22 mouse cellular contexts compared by ENCODE assay signal in genomic region chr11:24203489-24203888, GRCm38 (mm10).
DNase-seq lines count a peak whose midpoint lies in the region; ATAC-seq lines count a peak whose summit lies in the region.
"Had no signal": no experiment of that assay in that cellular context is flagged by ENCODE, and none has a peak within 500 bp of the region (broad histone marks: within the 10 kb centered on the region; RNA-seq: fewer than 3 reads in every experiment).

No protein-coding gene starts in this region.

- no peak for ATAC-seq in heart, embryonic 15.5 days (replicated peaks; ENCODE audit: insufficient number of reproducible peaks, insufficient read depth, low FRiP score, low read depth)
- no peak for ATAC-seq in lung, embryonic 15.5 days (ENCODE audit: borderline replicate concordance, extremely low read depth, low FRiP score, low TSS enrichment)
- no peak for ATAC-seq in embryonic facial prominence, embryonic 11.5 days (replicated peaks; ENCODE audit: insufficient number of reproducible peaks, low FRiP score, low TSS enrichment, low read depth)
- peak; percentile 38; the same call in 1 of the 2 replicates for ATAC-seq in limb, embryonic 11.5 days (ENCODE audit: insufficient number of reproducible peaks, low FRiP score, low TSS enrichment, low read depth)
- ATAC-seq: forebrain, postnatal 0 days had no signal

- H3K9me3 ChIP-seq in heart, embryonic 15.5 days (replicated peaks): no peaks in the 10 kb centered on the region
- H3K9me3 ChIP-seq in lung, embryonic 15.5 days: no peaks in the 10 kb centered on the region
- no peaks in the 10 kb centered on the region for H3K9me3 ChIP-seq in embryonic facial prominence, embryonic 11.5 days (replicated peaks; ENCODE audit: control insufficient read depth, low read length)
- no peaks in the 10 kb centered on the region; the same call in 1 of the 2 replicates for H3K9me3 ChIP-seq in limb, embryonic 11.5 days (ENCODE audit: control insufficient read depth, low read length)
- H3K9me3 ChIP-seq: limb, embryonic 15.5 days; liver, embryonic 15.5 days; midbrain, embryonic 12.5 days; neural tube, embryonic 13.5 days had no signal

- WGBS in heart, embryonic 15.5 days: 97% methylated on average over 1 of the region's 1 CpGs
- 89% methylated on average over 1 of the region's 1 CpGs for WGBS in lung, embryonic 15.5 days
- 100% methylated on average over 1 of the region's 1 CpGs for WGBS in embryonic facial prominence, embryonic 11.5 days
- WGBS in limb, embryonic 11.5 days: 94% methylated on average over 1 of the region's 1 CpGs

- H3K27ac ChIP-seq in heart, embryonic 15.5 days: peak overlapping the region; percentile 52
- H3K27ac ChIP-seq in lung, embryonic 15.5 days: 0 out of 2 replicates have a peak overlapping the region, but pooled peaks have one; percentile 50
- H3K27ac ChIP-seq in embryonic facial prominence, embryonic 11.5 days (replicated peaks; ENCODE audit: low read depth, low read length): peak overlapping the region; percentile 56; the same call in 1 of the 2 replicates
- peak overlapping the region; percentile 50; the same call in 1 of the 2 replicates for H3K27ac ChIP-seq in limb, embryonic 11.5 days (replicated peaks; ENCODE audit: low read depth, low read length)
- H3K27ac ChIP-seq: limb, embryonic 15.5 days; liver, embryonic 15.5 days; midbrain, embryonic 12.5 days; neural tube, embryonic 13.5 days had no signal

- H3K4me1 ChIP-seq in heart, embryonic 15.5 days (replicated peaks): peaks cover 29% of the 10 kb centered on the region
- H3K4me1 ChIP-seq in lung, embryonic 15.5 days: peaks cover 16% of the 10 kb centered on the region
- H3K4me1 ChIP-seq in embryonic facial prominence, embryonic 11.5 days (ENCODE audit: control insufficient read depth, insufficient read depth, low read length): no peaks in the 10 kb centered on the region; the same call in 1 of the 2 replicates
- peaks cover 9% of the 10 kb centered on the region; the same call in 1 of the 2 replicates for H3K4me1 ChIP-seq in limb, embryonic 11.5 days (ENCODE audit: control insufficient read depth, insufficient read depth, low read length)
- H3K4me1 ChIP-seq: liver, embryonic 15.5 days had no signal

- H3K4me2 ChIP-seq in heart, embryonic 15.5 days: no peak overlapping the region
- H3K4me2 ChIP-seq in lung, embryonic 15.5 days: no peak overlapping the region
- no peak overlapping the region for H3K4me2 ChIP-seq in embryonic facial prominence, embryonic 11.5 days (ENCODE audit: low read depth, low read length)
- no peak overlapping the region; the same call in 1 of the 2 replicates for H3K4me2 ChIP-seq in limb, embryonic 11.5 days (ENCODE audit: low read depth, severe bottlenecking)
- H3K4me2 ChIP-seq: limb, embryonic 15.5 days; liver, embryonic 15.5 days; midbrain, embryonic 12.5 days; neural tube, embryonic 13.5 days had no signal

- H3K9ac ChIP-seq in heart, embryonic 15.5 days: no peak overlapping the region
- H3K9ac ChIP-seq in lung, embryonic 15.5 days: no peak overlapping the region
- H3K9ac ChIP-seq in embryonic facial prominence, embryonic 11.5 days (replicated peaks; ENCODE audit: low read length): no peak overlapping the region
- H3K9ac ChIP-seq in limb, embryonic 11.5 days (ENCODE audit: low read length): no peak overlapping the region
- H3K9ac ChIP-seq: forebrain, postnatal 0 days; limb, embryonic 15.5 days; liver, embryonic 15.5 days; midbrain, embryonic 12.5 days; neural tube, embryonic 13.5 days had no signal

- no peaks in the 10 kb centered on the region for H3K27me3 ChIP-seq in heart, embryonic 15.5 days
- H3K27me3 ChIP-seq in lung, embryonic 15.5 days: no peaks in the 10 kb centered on the region
- no peaks in the 10 kb centered on the region for H3K27me3 ChIP-seq in embryonic facial prominence, embryonic 11.5 days (ENCODE audit: control insufficient read depth, insufficient read depth, low read length)
- H3K27me3 ChIP-seq in limb, embryonic 11.5 days (ENCODE audit: control insufficient read depth, insufficient read depth, low read length): no peaks in the 10 kb centered on the region
- H3K27me3 ChIP-seq: limb, embryonic 15.5 days; liver, embryonic 15.5 days; neural tube, embryonic 13.5 days had no signal

- no peak for DNase-seq in heart, adult 8-10 months (ENCODE audit: low spot score)
- no peak for DNase-seq in lung, postnatal 10 days
- DNase-seq in embryonic facial prominence, embryonic 11.5 days (ENCODE audit: low spot score): no peak
- no peak for DNase-seq in limb, embryonic 11.5 days (ENCODE audit: low spot score)
- no peak for DNase-seq in adrenal gland, adult 8-10 months
- DNase-seq: adrenal gland, postnatal 10 days; cerebellum, adult 9-10 months; forebrain, postnatal 0 days; gastrocnemius, postnatal 36 days; heart, postnatal 4 days; kidney, adult 9 months; kidney, postnatal 4 days; layer of hippocampus, adult 9-11 months; lung, postnatal 4 days; right cerebral cortex, adult 18-20 months; thymus, postnatal 25 days had no signal

- H3K36me3 ChIP-seq in heart, embryonic 15.5 days: no peaks in the 10 kb centered on the region
- H3K36me3 ChIP-seq in lung, embryonic 15.5 days: no peaks in the 10 kb centered on the region
- H3K36me3 ChIP-seq in embryonic facial prominence, embryonic 11.5 days (replicated peaks; ENCODE audit: control insufficient read depth, insufficient read depth, low read depth, low read length): no peaks in the 10 kb centered on the region
- no peaks in the 10 kb centered on the region for H3K36me3 ChIP-seq in limb, embryonic 11.5 days (ENCODE audit: control insufficient read depth, insufficient read depth, low read length)
- H3K36me3 ChIP-seq: limb, embryonic 15.5 days; liver, embryonic 15.5 days; midbrain, embryonic 12.5 days; neural tube, embryonic 13.5 days had no signal

- no peak overlapping the region for H3K4me3 ChIP-seq in heart, embryonic 15.5 days
- no peak overlapping the region for H3K4me3 ChIP-seq in lung, embryonic 15.5 days
- H3K4me3 ChIP-seq in embryonic facial prominence, embryonic 11.5 days (ENCODE audit: low read depth, low read length): no peak overlapping the region
- H3K4me3 ChIP-seq in limb, embryonic 11.5 days (ENCODE audit: low read depth, low read length): no peak overlapping the region
- H3K4me3 ChIP-seq: limb, embryonic 15.5 days; liver, embryonic 15.5 days; midbrain, embryonic 12.5 days; neural tube, embryonic 13.5 days had no signal
